Mouse (Mus musculus) liver, adult 2 months (tissue): ENCODE results near the gene Amigo1.

ENCODE experiments used
- CTCF ChIP-seq: fragments of 200-500 bp; IDR thresholded peaks from 2 replicates; pipeline ENCODE4 v1.5.1; 2011; ENCODE audit warnings: low read depth, low read length, control low read depth
- POLR2A ChIP-seq: fragments of 200-500 bp; IDR thresholded peaks from 2 replicates; pipeline ENCODE4 v1.6.1; 2011; ENCODE audit warnings: low read length, control low read depth; ENCODE audit not compliant: insufficient read depth; ENCODE audit errors: extremely low read depth

DNA sequence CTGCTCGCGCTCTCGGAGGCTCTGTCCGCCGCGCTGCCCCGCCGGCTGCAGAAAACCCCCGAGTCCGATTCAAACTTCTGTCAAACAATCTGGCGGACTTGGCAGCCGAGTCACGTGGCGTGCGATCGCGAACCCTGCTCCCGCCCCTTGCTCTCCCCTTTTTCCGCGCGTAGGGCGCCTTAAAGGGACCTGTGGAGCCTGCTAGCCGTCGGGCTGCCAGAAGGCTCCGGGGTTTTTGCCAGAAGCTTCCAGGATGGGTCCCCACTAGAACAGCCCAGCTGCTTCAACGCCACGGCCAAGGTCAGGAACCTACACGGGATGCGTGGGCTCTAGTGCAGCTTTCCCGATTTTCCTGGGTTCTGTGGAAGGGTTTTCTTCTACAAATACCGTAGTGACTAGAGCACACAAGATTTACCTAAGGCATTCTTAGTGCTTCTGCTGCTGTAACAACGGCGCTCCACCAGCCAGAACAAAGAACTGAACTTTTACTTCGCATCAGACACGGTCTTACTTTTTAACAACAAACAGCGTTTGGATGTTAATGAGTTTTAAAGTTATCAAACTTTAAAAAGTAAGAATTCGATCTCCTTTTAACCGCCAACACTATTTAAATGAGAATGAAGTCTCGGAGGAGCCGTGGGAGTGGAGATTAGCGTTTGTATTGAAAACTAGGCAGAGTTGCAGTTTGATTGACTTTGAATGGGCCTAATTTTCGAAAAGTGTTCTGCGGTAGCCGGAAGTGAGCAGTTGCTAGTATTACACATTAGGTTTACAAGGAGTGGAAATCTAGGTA lies 40.6 kb downstream of the Amigo1 start, which contains the start of gene Sypl2:
- TF ChIP-seq CTCF (no peak), POLR2A (no peak)
